Mouse (Mus musculus) lung, postnatal 0 days (tissue): ENCODE measurements around the gene Pitx2.

Experiments used
- CTCF ChIP-seq: IDR thresholded peaks from 2 replicates; pipeline ENCODE4 v1.5.1; 2016; ENCODE audit warnings: antibody characterized with exemption, mild to moderate bottlenecking
- EP300 ChIP-seq: IDR thresholded peaks from 2 replicates; pipeline ENCODE4 v1.6.1; 2016; ENCODE audit warnings: antibody characterized with exemption, mild to moderate bottlenecking, control low read depth

GRCm38 (mm10) chr3:129224806-129225576, 25.3 kb downstream of the Pitx2 start:
- TF ChIP-seq CTCF (no peak), EP300 (no peak)
